Mouse (Mus musculus): ENCODE results near the gene Tax1bp3.

Gene Tax1bp3

DNA sequence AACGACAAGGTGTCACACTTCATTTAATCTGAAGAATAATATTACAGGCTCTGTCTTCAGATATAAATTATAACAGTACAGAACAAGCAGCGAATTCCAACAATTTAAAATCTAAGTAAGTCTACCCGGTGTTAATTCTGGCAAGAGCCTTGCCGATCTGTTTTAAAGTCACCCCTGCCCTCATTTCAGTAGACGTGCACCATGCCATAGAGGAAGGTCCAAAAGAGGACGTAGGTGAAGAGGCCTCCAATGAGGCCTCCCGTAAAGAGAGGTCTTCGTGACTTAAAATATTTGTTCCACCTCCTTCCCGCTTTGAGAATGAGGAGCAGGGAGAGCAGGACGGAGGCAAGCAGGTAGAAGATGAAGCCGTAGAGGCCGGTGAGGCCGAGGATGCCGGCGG, 697 bp upstream of the Tax1bp3 start:
- DNase-seq (ENCODE audit: low spot score): peak; percentile 39

GRCm38 (mm10) chr11:73177509-73177875, 609 bp downstream of the Tax1bp3 start:
- DNase-seq (ENCODE audit: low spot score): no peak

GRCm38 (mm10) chr11:73177895-73178294, 1.0 kb downstream of the Tax1bp3 start:
- DNase-seq (ENCODE audit: low spot score): no peak

- DNase-seq (ENCODE audit: low spot score): no peak
These were observed 9.2 kb downstream of the Tax1bp3 start for GRCm38 (mm10) chr11:73185872-73186615.

GRCm38 (mm10) chr11:73187231-73187630, 10.3 kb downstream of the Tax1bp3 start:
- DNase-seq (ENCODE audit: low spot score): no peak

DNA sequence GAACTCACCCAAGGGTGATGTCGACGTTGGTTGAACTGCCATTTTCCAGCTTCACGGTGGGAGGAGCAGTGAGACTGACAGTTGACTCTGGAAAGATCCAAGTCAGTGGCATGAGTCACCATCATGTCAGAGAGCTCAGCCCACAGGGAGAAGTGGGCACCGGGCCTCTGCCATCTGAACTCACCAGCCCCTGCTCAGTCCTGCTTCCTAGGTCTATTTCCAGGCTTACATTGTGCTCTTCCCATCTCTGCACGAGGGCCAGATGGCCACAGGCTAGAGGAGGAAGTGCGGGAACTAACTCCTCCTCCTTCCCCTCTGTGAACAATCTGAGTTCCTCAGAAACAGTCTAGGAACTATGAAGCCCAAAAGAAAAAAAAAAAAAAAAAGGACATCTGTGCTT, 16.2 kb downstream of the Tax1bp3 start:
- DNase-seq (ENCODE audit: low spot score): no peak

DNA sequence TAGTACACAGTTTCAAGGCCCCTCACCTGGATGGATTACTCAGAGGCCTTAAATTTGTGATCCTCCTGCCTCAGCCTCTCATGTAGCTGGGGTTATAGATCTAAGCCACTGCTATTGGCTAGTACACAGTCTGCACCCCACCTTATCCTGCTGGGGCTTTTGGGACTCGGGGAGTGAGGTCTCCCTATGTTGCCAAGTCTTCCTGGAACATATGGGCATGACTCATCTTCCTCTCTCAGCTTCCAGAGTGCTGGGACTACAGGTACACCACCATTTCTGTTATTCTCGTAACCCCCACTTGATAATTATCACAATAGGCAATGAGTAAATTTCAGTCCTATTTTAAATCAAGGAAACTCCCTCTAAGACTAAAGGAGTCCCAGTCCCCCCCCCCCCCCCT, 17.6 kb downstream of the Tax1bp3 start:
- no peak for DNase-seq (ENCODE audit: low spot score)

- DNase-seq (ENCODE audit: low spot score): no peak
These were observed 21.3 kb downstream of the Tax1bp3 start for GRCm38 (mm10) chr11:73198190-73198589.

DNA sequence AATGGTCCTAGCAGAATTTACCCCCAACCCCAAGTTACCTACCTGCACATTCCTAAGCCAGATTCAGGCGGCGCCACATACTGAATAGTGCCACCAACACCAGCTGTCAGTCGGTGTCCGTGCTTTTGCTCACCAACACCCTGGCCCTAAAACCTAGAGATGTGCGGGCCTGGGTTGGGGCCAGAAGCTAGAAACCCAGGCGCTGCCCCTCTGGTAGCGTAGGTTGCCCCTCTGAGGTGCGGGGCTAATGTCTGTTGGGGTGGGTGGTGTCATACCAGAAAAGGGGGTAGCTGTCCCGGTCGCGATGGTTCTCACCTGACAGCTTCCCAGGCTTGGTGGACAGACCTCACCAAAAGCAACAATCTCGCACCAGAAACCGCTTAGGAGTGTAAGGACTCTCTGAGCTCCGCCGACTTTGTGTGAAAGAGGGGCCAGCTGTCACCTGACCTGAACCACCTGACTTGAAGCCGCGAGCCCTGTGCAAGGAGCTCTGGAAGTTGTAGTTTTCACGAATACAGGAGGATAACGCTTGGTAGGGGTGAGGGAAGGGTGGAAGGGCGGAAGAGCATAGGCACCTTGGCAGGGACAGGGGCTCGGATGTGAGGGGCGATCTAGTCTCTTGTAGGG, 21.8 kb downstream of the Tax1bp3 start, which contains the start of gene Ctns:
Gene Ctns (minus strand): TSS at position 440 of the 627 bp plus-strand sequence.
- DNase-seq (ENCODE audit: low spot score): peak; percentile 85

- DNase-seq (ENCODE audit: low spot score): peak; percentile 97
These were observed 22.4 kb downstream of the Tax1bp3 start, which contains the start of gene Shpk for GRCm38 (mm10) chr11:73199230-73199712. Gene Shpk (plus strand): TSS chr11:73199460.

GRCm38 (mm10) chr11:73199879-73200278, 23.0 kb downstream of the Tax1bp3 start:
- no peak for DNase-seq (ENCODE audit: low spot score)

- DNase-seq (ENCODE audit: low spot score): no peak
These were observed 24.1 kb downstream of the Tax1bp3 start for GRCm38 (mm10) chr11:73201021-73201420.

- no peak for DNase-seq (ENCODE audit: low spot score)
These were observed 24.7 kb downstream of the Tax1bp3 start for GRCm38 (mm10) chr11:73201597-73201996.

DNA sequence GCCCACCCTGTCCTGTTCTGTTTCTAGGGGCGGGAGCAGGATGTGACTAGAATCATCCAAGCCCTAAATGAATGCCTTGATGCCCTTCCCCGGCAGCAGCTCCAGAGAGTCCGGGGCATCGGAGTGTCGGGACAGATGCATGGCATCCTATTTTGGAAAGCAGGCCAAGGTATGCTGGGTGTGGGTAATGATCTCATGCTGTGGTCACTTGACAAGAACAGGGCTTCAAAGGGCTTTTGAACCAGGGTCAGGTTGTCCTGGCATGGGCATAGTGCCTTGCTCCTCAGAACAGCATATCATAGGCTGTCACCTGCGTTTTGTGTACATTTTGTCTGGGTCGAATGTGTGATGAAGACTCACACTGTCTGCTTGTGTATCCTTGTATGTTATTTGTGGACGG, 27.0 kb downstream of the Tax1bp3 start:
- no peak for DNase-seq (ENCODE audit: low spot score)

- no peak for DNase-seq (ENCODE audit: low spot score)
These were observed 28.3 kb downstream of the Tax1bp3 start for GRCm38 (mm10) chr11:73205194-73205593.

DNA sequence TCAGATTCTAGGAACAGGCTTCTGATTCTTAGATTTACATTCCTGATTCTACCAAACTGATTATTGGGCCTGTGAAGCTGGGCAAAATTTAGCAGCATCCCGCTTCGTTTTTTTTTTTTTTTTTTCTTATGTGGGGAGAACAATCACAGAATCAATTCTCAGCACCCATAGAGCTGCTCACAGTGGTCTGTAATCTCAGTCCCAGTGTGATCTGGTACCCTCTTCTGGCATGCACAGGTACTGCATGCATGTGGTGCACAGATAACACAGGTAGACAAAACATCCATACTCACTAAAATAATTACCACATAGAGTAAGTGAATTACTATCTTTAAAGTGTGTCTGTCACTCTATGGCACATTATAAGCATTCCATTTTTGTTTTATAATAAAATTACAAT, 30.7 kb downstream of the Tax1bp3 start:
- peak; percentile 15 for DNase-seq (ENCODE audit: low spot score)

- no peak for DNase-seq (ENCODE audit: low spot score)
These were observed 37.1 kb downstream of the Tax1bp3 start for GRCm38 (mm10) chr11:73213956-73214355.

- DNase-seq (ENCODE audit: low spot score): no peak
These were observed 42.8 kb downstream of the Tax1bp3 start for GRCm38 (mm10) chr11:73219671-73220070.

DNA sequence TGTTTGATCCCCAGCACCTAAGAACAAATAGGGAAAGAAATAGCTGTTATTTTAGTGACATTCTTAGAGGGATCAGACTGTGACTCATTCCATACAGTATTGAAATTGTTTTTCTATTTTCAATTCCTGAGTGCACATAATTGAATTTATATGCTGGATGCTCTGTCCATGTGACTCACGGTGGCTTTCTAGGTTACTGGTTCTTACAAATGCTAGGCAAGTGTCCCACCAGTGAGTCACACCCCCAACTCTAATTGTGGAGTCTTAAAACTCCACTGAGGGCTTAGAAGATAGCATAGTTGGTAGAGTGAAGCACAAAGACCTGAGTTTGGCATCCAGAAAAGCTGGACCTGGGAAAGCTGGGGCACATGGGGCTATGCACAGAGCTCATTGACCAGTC, 43.8 kb downstream of the Tax1bp3 start:
- DNase-seq (ENCODE audit: low spot score): no peak

DNA sequence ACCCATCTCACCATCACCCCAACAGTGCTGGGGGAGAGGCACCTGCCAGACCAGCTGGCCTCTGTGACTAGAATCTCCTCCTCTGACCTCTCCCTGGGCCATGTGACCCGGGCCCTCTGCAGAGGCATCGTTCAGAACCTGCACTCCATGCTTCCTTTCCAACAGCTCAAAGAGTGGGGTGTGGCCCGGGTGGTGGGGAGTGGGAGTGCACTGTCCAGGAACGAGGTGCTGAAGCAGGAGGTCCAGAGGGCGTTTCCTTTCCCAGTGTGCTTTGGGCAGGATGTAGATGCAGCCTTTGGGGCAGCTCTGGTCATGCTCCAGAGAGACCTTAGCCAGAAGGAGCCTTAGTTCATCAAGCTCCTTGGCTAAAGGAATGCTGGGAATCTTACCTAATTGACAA, 46.0 kb downstream of the Tax1bp3 start:
- no peak for DNase-seq (ENCODE audit: low spot score)

GRCm38 (mm10) chr11:73223966-73224365, 47.1 kb downstream of the Tax1bp3 start:
- DNase-seq (ENCODE audit: low spot score): peak; percentile 20

DNA sequence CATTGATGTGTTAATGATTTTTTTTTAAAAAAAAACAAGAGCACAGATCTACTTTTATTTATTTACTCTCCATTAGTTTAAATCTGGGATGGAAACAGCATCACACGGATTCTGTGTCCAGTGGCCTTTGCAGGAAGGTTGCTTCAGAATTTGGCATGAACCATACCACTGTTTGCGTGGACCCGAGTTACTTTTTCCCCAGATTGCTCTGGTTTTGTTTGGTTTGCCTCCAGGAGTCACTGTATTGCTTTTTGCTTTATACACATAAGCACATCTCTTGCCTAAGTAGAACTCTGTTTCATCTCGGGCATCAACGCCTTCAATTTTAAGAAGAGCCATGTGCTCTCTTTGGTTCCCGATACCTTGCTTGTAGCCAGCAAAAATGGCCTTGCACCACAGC, 49.0 kb downstream of the Tax1bp3 start:
- DNase-seq (ENCODE audit: low spot score): no peak

DNA sequence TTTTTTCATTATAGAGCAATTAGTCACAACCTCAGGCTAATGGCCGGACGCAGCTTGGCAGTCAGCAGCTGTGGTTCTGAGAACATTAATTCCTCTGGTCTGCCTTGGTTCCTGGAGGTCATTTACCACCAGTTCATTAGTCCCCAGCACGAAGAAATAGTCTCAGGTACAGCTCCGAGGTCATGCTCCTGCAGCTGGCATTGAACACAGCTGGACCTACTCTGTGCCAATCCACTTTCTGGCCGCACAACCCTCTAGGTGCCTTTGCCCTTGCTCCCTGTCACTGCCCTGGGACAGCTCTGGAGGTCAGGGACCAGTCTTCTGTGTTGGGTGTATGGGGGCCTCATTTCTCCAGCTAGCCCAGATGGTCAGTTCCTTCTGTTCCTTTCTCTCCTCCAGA, 52.0 kb downstream of the Tax1bp3 start:
- DNase-seq (ENCODE audit: low spot score): no peak

GRCm38 (mm10) chr11:73230081-73230480, 53.2 kb downstream of the Tax1bp3 start:
- DNase-seq (ENCODE audit: low spot score): no peak
